Mouse (Mus musculus): ENCODE data around the gene Gm10563. TPM values are rescaled to one million over a fixed set of nuclear protein-coding genes. Genes with fewer than 3 reads are reported as not detected.
"Not testable (repeated sequence)": the region's sequence is repeated elsewhere in the genome, so short reads cannot be mapped to it uniquely, and the experiment has no call there.

Gene Gm10563
- polyA plus RNA-seq, 1 experiment from 2014 or later: not detected

- WGBS: 78% methylated on average over 2 of the region's 2 CpGs
- no peak overlapping the region for H3K9ac ChIP-seq (ENCODE audit: low read depth, low read length)
- H3K36me3 ChIP-seq (ENCODE audit: insufficient read depth, low read length): no peaks in the 10 kb centered on the region
- H3K27me3 ChIP-seq (ENCODE audit: insufficient read depth, low read length): no peaks in the 10 kb centered on the region
- ATAC-seq (replicated peaks; ENCODE audit: low FRiP score, low read depth): no peak
- DNase-seq (ENCODE audit: low spot score): no peak
- H3K9me3 ChIP-seq (replicated peaks; ENCODE audit: low read length): no peaks in the 10 kb centered on the region
- no peak overlapping the region for H3K4me2 ChIP-seq (ENCODE audit: low read length)
- no peak overlapping the region for H3K27ac ChIP-seq
- no peak overlapping the region for H3K4me3 ChIP-seq (replicated peaks; ENCODE audit: low read depth, low read length)
- TF ChIP-seq CTCF (IDR thresholded peaks at IDR 0.05; ENCODE audit: low read depth): peak; percentile 61
- no peaks in the 10 kb centered on the region for H3K4me1 ChIP-seq (replicated peaks; ENCODE audit: insufficient read depth, low read length)
Observed at GRCm38 (mm10) chr4:155675991-155676390, 30.8 kb upstream of the Gm10563 start.

- H3K4me3 ChIP-seq (replicated peaks; ENCODE audit: low read depth, low read length): no peak overlapping the region
Observed at GRCm38 (mm10) chr4:155672082-155672481, 26.9 kb upstream of the Gm10563 start.

GRCm38 (mm10) chr4:155670236-155670635 is 25.0 kb upstream of the Gm10563 start:
- H3K36me3 ChIP-seq (ENCODE audit: insufficient read depth, low read length); H3K9me3 ChIP-seq (replicated peaks; ENCODE audit: low read length); H3K9ac ChIP-seq (ENCODE audit: low read depth, low read length); H3K27me3 ChIP-seq (ENCODE audit: insufficient read depth, low read length); ATAC-seq (replicated peaks; ENCODE audit: low FRiP score, low read depth); H3K4me2 ChIP-seq (ENCODE audit: low read length); H3K4me3 ChIP-seq (replicated peaks; ENCODE audit: low read depth, low read length); H3K4me1 ChIP-seq (replicated peaks; ENCODE audit: insufficient read depth, low read length); H3K27ac ChIP-seq; DNase-seq (ENCODE audit: low spot score): not testable (repeated sequence)
- whole genome bisulfite sequencing: 79% methylated on average over 4 of the region's 4 CpGs

More at GRCm38 (mm10) chr4:155672082-155672481, 26.9 kb upstream of the Gm10563 start:
- Histone ChIP-seq H3K9me3 (replicated peaks; ENCODE audit: low read length) (no peaks in the 10 kb centered on the region), H3K36me3 (ENCODE audit: insufficient read depth, low read length) (no peaks in the 10 kb centered on the region), H3K4me1 (replicated peaks; ENCODE audit: insufficient read depth, low read length) (peaks cover 5% of the 10 kb centered on the region), H3K9ac (ENCODE audit: low read depth, low read length) (no peak overlapping the region), H3K27ac (no peak overlapping the region), H3K4me2 (ENCODE audit: low read length) (no peak overlapping the region), H3K27me3 (ENCODE audit: insufficient read depth, low read length) (no peaks in the 10 kb centered on the region)
- TF ChIP-seq CTCF (IDR thresholded peaks at IDR 0.05; ENCODE audit: low read depth): no peak
- no peak for DNase-seq (ENCODE audit: low spot score)
- 54% methylated on average over 2 of the region's 2 CpGs for WGBS
- ATAC-seq (replicated peaks; ENCODE audit: low FRiP score, low read depth): no peak

GRCm38 (mm10) chr4:155669598-155670075 is 24.4 kb upstream of the Gm10563 start:
- peaks cover 5% of the 10 kb centered on the region for H3K4me1 ChIP-seq (replicated peaks; ENCODE audit: insufficient read depth, low read length)
- no peak overlapping the region; the same call in 1 of the 2 replicates for H3K27ac ChIP-seq
- no peak for DNase-seq (ENCODE audit: low spot score)
- no peaks in the 10 kb centered on the region for H3K27me3 ChIP-seq (ENCODE audit: insufficient read depth, low read length)
- ATAC-seq (replicated peaks; ENCODE audit: low FRiP score, low read depth): 0 out of 2 replicates have a peak, but pooled peaks have one; percentile 19
- H3K9me3 ChIP-seq (replicated peaks; ENCODE audit: low read length): no peaks in the 10 kb centered on the region
- under 1% methylated on average over 8 of the region's 8 CpGs for WGBS
- H3K4me2 ChIP-seq (ENCODE audit: low read length): peak overlapping the region; percentile 82
- 0 out of 2 replicates have a peak, but pooled peaks cover 3% of the 10 kb centered on the region for H3K36me3 ChIP-seq (ENCODE audit: insufficient read depth, low read length)
- no peak for TF ChIP-seq CTCF (IDR thresholded peaks at IDR 0.05; ENCODE audit: low read depth)
- no peak overlapping the region for H3K9ac ChIP-seq (ENCODE audit: low read depth, low read length)
- peak overlapping the region; percentile 95 for H3K4me3 ChIP-seq (replicated peaks; ENCODE audit: low read depth, low read length)

- Histone ChIP-seq H3K36me3 (ENCODE audit: insufficient read depth, low read length) (0 out of 2 replicates have a peak, but pooled peaks cover 3% of the 10 kb centered on the region), H3K27me3 (ENCODE audit: insufficient read depth, low read length) (no peaks in the 10 kb centered on the region), H3K9me3 (replicated peaks; ENCODE audit: low read length) (no peaks in the 10 kb centered on the region), H3K4me1 (replicated peaks; ENCODE audit: insufficient read depth, low read length) (peaks cover 5% of the 10 kb centered on the region), H3K9ac (ENCODE audit: low read depth, low read length) (peak within 1 kb of the TSS; percentile 87), H3K4me2 (ENCODE audit: low read length) (peak within 1 kb of the TSS; percentile 82), H3K27ac (peak within 1 kb of the TSS; percentile 77), H3K4me3 (replicated peaks; ENCODE audit: low read depth, low read length) (peak within 1 kb of the TSS; percentile 95)
- TF ChIP-seq CTCF (IDR thresholded peaks at IDR 0.05; ENCODE audit: low read depth): no peak; the same call in 1 of the 2 replicates
- ATAC-seq (replicated peaks; ENCODE audit: low FRiP score, low read depth) (peak; percentile 97), DNase-seq (ENCODE audit: low spot score) (peak; percentile 99)
- WGBS: under 1% methylated on average over 70 of the region's 73 CpGs
Observed at GRCm38 (mm10) chr4:155668689-155669597, 23.7 kb upstream of the Gm10563 start, which contains the start of gene Mib2. TSS of gene Mib2 (minus strand) at chr4:155669198.

- Histone ChIP-seq H3K9ac (ENCODE audit: low read depth, low read length) (no peak overlapping the region), H3K4me1 (replicated peaks; ENCODE audit: insufficient read depth, low read length) (peaks cover 5% of the 10 kb centered on the region), H3K27me3 (ENCODE audit: insufficient read depth, low read length) (no peaks in the 10 kb centered on the region), H3K27ac (peak overlapping the region; percentile 13; the same call in 1 of the 2 replicates), H3K9me3 (replicated peaks; ENCODE audit: low read length) (no peaks in the 10 kb centered on the region), H3K36me3 (ENCODE audit: insufficient read depth, low read length) (0 out of 2 replicates have a peak, but pooled peaks cover 3% of the 10 kb centered on the region), H3K4me3 (replicated peaks; ENCODE audit: low read depth, low read length) (no peak overlapping the region), H3K4me2 (ENCODE audit: low read length) (no peak overlapping the region)
- TF ChIP-seq CTCF (IDR thresholded peaks at IDR 0.05; ENCODE audit: low read depth): no peak
- ATAC-seq (replicated peaks; ENCODE audit: low FRiP score, low read depth) (no peak), DNase-seq (ENCODE audit: low spot score) (peak; percentile 57)
Observed at GRCm38 (mm10) chr4:155666903-155667302, 21.7 kb upstream of the Gm10563 start.
